Mouse (Mus musculus): ENCODE measurements around the gene H2afj.

H2afj gene

GRCm38 (mm10) chr6:136806819-136807218 lies 1.2 kb upstream of the H2afj start:
- DNase-seq = peak; percentile 31

- no peak for DNase-seq
Measured at GRCm38 (mm10) chr6:136807395-136808013, 540 bp upstream of the H2afj start.

- peak; percentile 67 for DNase-seq
Measured at GRCm38 (mm10) chr6:136808631-136809046, 595 bp downstream of the H2afj start.

GRCm38 (mm10) chr6:136809077-136809476 lies 1.0 kb downstream of the H2afj start:
- peak; percentile 61 for DNase-seq

- no peak for DNase-seq
Measured at GRCm38 (mm10) chr6:136809673-136810072, 1.6 kb downstream of the H2afj start.

- DNase-seq = no peak
Measured at GRCm38 (mm10) chr6:136811196-136811595, 3.2 kb downstream of the H2afj start.

- DNase-seq = no peak
Measured at GRCm38 (mm10) chr6:136813117-136813516, 5.1 kb downstream of the H2afj start.

- DNase-seq = no peak
Measured at GRCm38 (mm10) chr6:136815381-136815780, 7.3 kb downstream of the H2afj start.

GRCm38 (mm10) chr6:136816826-136817225 lies 8.8 kb downstream of the H2afj start:
- DNase-seq = no peak

- no peak for DNase-seq
Measured at GRCm38 (mm10) chr6:136817549-136817948, 9.5 kb downstream of the H2afj start.

GRCm38 (mm10) chr6:136820381-136820780 lies 12.3 kb downstream of the H2afj start:
- no peak for DNase-seq

- DNase-seq = no peak
Measured at GRCm38 (mm10) chr6:136821086-136821485, 13.0 kb downstream of the H2afj start.

- no peak for DNase-seq
Measured at GRCm38 (mm10) chr6:136824987-136825386, 16.9 kb downstream of the H2afj start.

- no peak for DNase-seq
Measured at GRCm38 (mm10) chr6:136827116-136827515, 19.1 kb downstream of the H2afj start.

- peak; percentile 56 for DNase-seq
Measured at GRCm38 (mm10) chr6:136827516-136827880, 19.5 kb downstream of the H2afj start, which contains the start of gene BC049715. Gene BC049715 (plus strand): TSS chr6:136827626.

- peak; percentile 94 for DNase-seq
Measured at GRCm38 (mm10) chr6:136827881-136828561, 20.0 kb downstream of the H2afj start, which contains the start of gene Wbp11. Gene Wbp11 (minus strand): TSS chr6:136828233.

- DNase-seq = no peak
Measured at GRCm38 (mm10) chr6:136828681-136829080, 20.6 kb downstream of the H2afj start.

GRCm38 (mm10) chr6:136831712-136832111 lies 23.7 kb downstream of the H2afj start:
- no peak for DNase-seq

GRCm38 (mm10) chr6:136835352-136835751 lies 27.3 kb downstream of the H2afj start, which contains the start of gene Smco3:
Gene Smco3 (minus strand): TSS chr6:136835452.
- DNase-seq = no peak

- no peak for DNase-seq
Measured at GRCm38 (mm10) chr6:136837323-136837722, 29.3 kb downstream of the H2afj start.

- no peak for DNase-seq
Measured at GRCm38 (mm10) chr6:136844903-136845302, 36.9 kb downstream of the H2afj start.

GRCm38 (mm10) chr6:136845706-136846480 lies 37.8 kb downstream of the H2afj start:
- DNase-seq = no peak

GRCm38 (mm10) chr6:136847267-136847666 lies 39.2 kb downstream of the H2afj start:
- DNase-seq = no peak

GRCm38 (mm10) chr6:136847790-136848189 lies 39.7 kb downstream of the H2afj start:
- peak; percentile 88 for DNase-seq
